Mouse (Mus musculus) granulocyte monocyte progenitor cell, adult 5-6 weeks (primary cell): ENCODE data around the gene Wdr5. TPM values are rescaled to one million over a fixed set of nuclear protein-coding genes. Genes with fewer than 3 reads are reported as not detected.

Experiments used
- total RNA-seq, 2 experiments: library from RNA; stranded (forward) in 1 of 2; stranded (reverse) in 1 of 2; fragments of 200-712, 200-1000 nt in 1 of 2; fragments of >200 nt in 1 of 2; fragmentation: Nextera tagmentation in 1 of 2; gene quantifications; 2 replicates each; pipeline ENCODE4 v1.2.3; 2014 to 2017

The Wdr5 gene
- total RNA-seq, 2 experiments from 2014 or later, result 61.9 to 76.8 TPM

Other genes starting within 250 kb of the Wdr5 start
- 6.3 and 14.9 TPM in 2 replicates for gene Vav2, start 88.1 kb upstream of the Wdr5 start, total RNA-seq (2014; fragmentation: Nextera tagmentation)
- gene Vav2, start 88.1 kb upstream of the Wdr5 start, total RNA-seq (2017), result 6.9 and 7.2 TPM in 2 replicates
- 0.77 and 2.9 TPM in 2 replicates for gene Brd3os, start 72.8 kb upstream of the Wdr5 start, total RNA-seq (2014; fragmentation: Nextera tagmentation)
- not detected in 2 replicates for gene Brd3os, start 72.8 kb upstream of the Wdr5 start, total RNA-seq (2017)
- 35.9 and 65.0 TPM in 2 replicates for gene Brd3, start 7.5 kb upstream of the Wdr5 start, total RNA-seq (2014; fragmentation: Nextera tagmentation)
- 25.6 and 26.3 TPM in 2 replicates for gene Brd3, start 7.5 kb upstream of the Wdr5 start, total RNA-seq (2017)
- gene Rxra, start 161.3 kb downstream of the Wdr5 start, total RNA-seq (2014; fragmentation: Nextera tagmentation), result 1.8 and 3.2 TPM in 2 replicates
- 0.77 and 1.4 TPM in 2 replicates for gene Rxra, start 161.3 kb downstream of the Wdr5 start, total RNA-seq (2017)